Mouse (Mus musculus) kidney, postnatal 0 days (tissue): ENCODE results near the gene Cd69. TPM values are rescaled to one million over a fixed set of nuclear protein-coding genes. Genes with fewer than 3 reads are reported as not detected.

ENCODE experiments used
- ATAC-seq: fragments of 200-750 bp; cut with Nextera tagmentation; replicated peaks from 2 replicates; pipeline ENCODE4 v1.8.0; 2017; ENCODE audit warnings: low read depth, moderate number of reproducible peaks, moderate TSS enrichment, moderate library complexity; ENCODE audit not compliant: low FRiP score
- DNase-seq: peaks from one replicate; pipeline ENCODE4 v3.0.0-alpha.2; 2016; ENCODE audit warnings: low spot score
- H3K27ac ChIP-seq: fragments of 300-500 bp; sonication (generic); 2 replicates; pipeline ENCODE4 v1.5.1; 2014; ENCODE audit warnings: mild to moderate bottlenecking
- H3K27me3 ChIP-seq: fragments of 300-500 bp; sonication (generic); 2 replicates; pipeline ENCODE4 v1.6.1; 2014; ENCODE audit warnings: low read length, mixed read lengths; ENCODE audit not compliant: insufficient read depth
- H3K36me3 ChIP-seq: fragments of 300-500 bp; sonication (generic); 2 replicates; pipeline ENCODE4 v1.6.1; 2014; ENCODE audit warnings: low read length, mixed read lengths; ENCODE audit not compliant: insufficient read depth
- H3K4me1 ChIP-seq: fragments of 300-500 bp; sonication (generic); replicated peaks from 2 replicates; pipeline ENCODE4 v1.6.1; 2014; ENCODE audit warnings: antibody characterized with exemption, low read length, mixed read lengths; ENCODE audit not compliant: insufficient read depth
- H3K4me2 ChIP-seq: fragments of 300-500 bp; sonication (generic); 2 replicates; pipeline ENCODE4 v1.6.1; 2014; ENCODE audit warnings: mild to moderate bottlenecking, low read length, moderate library complexity, mixed read lengths
- H3K4me3 ChIP-seq: fragments of 300-500 bp; sonication (generic); replicated peaks from 2 replicates; pipeline ENCODE4 v1.5.1; 2014; ENCODE audit warnings: low read depth, low read length
- H3K9ac ChIP-seq: fragments of 300-500 bp; sonication (generic); 2 replicates; pipeline ENCODE4 v1.6.1; 2014; ENCODE audit warnings: low read depth, low read length
- H3K9me3 ChIP-seq: fragments of 300-500 bp; sonication (generic); replicated peaks from 2 replicates; pipeline ENCODE4 v1.6.1; 2016; ENCODE audit warnings: low read length, inconsistent platforms, mixed read lengths
- CTCF ChIP-seq: IDR thresholded peaks from 2 replicates; pipeline ENCODE4 v1.5.1; 2016; ENCODE audit warnings: antibody characterized with exemption, low read depth, mild to moderate bottlenecking, moderate library complexity
- WGBS: fragments of 180-500 bp; shearing (Covaris S2); extraction: QIAGEN DNeasy Blood & Tissue Kit; methylation state at CpG from one replicate; pipeline ENCODE4 v1.1.7; 2014; 5-methylcytosine and 5-hydroxymethylcytosine counted together
- polyA plus RNA-seq: library from polyadenylated mRNA; unstranded; fragments of >200 nt; fragmentation: Nextera tagmentation; extraction: Ambion mirVana; gene quantifications from 2 replicates; pipeline ENCODE4 v1.2.1, GENCODE M21; 2015

Cd69 gene
- polyA plus RNA-seq, 1 experiment from 2014 or later, result not detected

GRCm38 (mm10) chr6:129229774-129230578 lies 45.3 kb downstream of the Cd69 start:
- 42% methylated on average over 3 of the region's 3 CpGs for WGBS
- peak; percentile 72 for ATAC-seq
- Histone ChIP-seq H3K9ac (no peak overlapping the region), H3K27ac (peak overlapping the region; percentile 93), H3K9me3 (no peaks in the 10 kb centered on the region), H3K4me1 (0 out of 2 replicates have a peak, but pooled peaks cover 3% of the 10 kb centered on the region), H3K27me3 (no peaks in the 10 kb centered on the region), H3K4me2 (no peak overlapping the region), H3K4me3 (no peak overlapping the region), H3K36me3 (no peaks in the 10 kb centered on the region)
- DNase-seq, result peak; percentile 93
- TF ChIP-seq CTCF, result no peak

- Histone ChIP-seq H3K4me1 (0 out of 2 replicates have a peak, but pooled peaks cover 3% of the 10 kb centered on the region), H3K4me2 (no peak overlapping the region), H3K27ac (peak overlapping the region; percentile 93), H3K4me3 (no peak overlapping the region), H3K36me3 (no peaks in the 10 kb centered on the region), H3K27me3 (no peaks in the 10 kb centered on the region), H3K9me3 (no peaks in the 10 kb centered on the region), H3K9ac (no peak overlapping the region)
- DNase-seq, result no peak
- WGBS, result 38% methylated on average over 3 of the region's 3 CpGs
- no peak for TF ChIP-seq CTCF
- no peak for ATAC-seq
Measured at GRCm38 (mm10) chr6:129228935-129229773, 46.1 kb downstream of the Cd69 start.

- no peak overlapping the region for H3K9ac ChIP-seq
- no peaks in the 10 kb centered on the region for H3K36me3 ChIP-seq
- no peak overlapping the region for H3K27ac ChIP-seq
- no peaks in the 10 kb centered on the region for H3K9me3 ChIP-seq
- ATAC-seq (no peak), DNase-seq (no peak)
- no peak overlapping the region for H3K4me2 ChIP-seq
- no peaks in the 10 kb centered on the region for H3K27me3 ChIP-seq
- 0 out of 2 replicates have a peak, but pooled peaks cover 3% of the 10 kb centered on the region for H3K4me1 ChIP-seq
- TF ChIP-seq CTCF, result no peak
- H3K4me3 ChIP-seq, result no peak overlapping the region
- 84% methylated on average over 2 of the region's 2 CpGs for WGBS
Measured at GRCm38 (mm10) chr6:129225078-129225477, 50.2 kb downstream of the Cd69 start.

- WGBS, result 73% methylated on average over 1 of the region's 1 CpGs
- H3K36me3 ChIP-seq, result no peaks in the 10 kb centered on the region
- no peak for ATAC-seq
- no peak overlapping the region for H3K4me2 ChIP-seq
- no peak overlapping the region for H3K4me3 ChIP-seq
- no peak for TF ChIP-seq CTCF
- 0 out of 2 replicates have a peak, but pooled peaks cover 3% of the 10 kb centered on the region for H3K4me1 ChIP-seq
- H3K27ac ChIP-seq, result no peak overlapping the region
- H3K9me3 ChIP-seq, result no peaks in the 10 kb centered on the region
- no peak overlapping the region for H3K9ac ChIP-seq
- no peaks in the 10 kb centered on the region for H3K27me3 ChIP-seq
- DNase-seq, result no peak
Measured at GRCm38 (mm10) chr6:129224090-129224489, 51.1 kb downstream of the Cd69 start.

- Histone ChIP-seq H3K27me3 (no peaks in the 10 kb centered on the region), H3K4me1 (0 out of 2 replicates have a peak, but pooled peaks cover 3% of the 10 kb centered on the region), H3K27ac (no peak overlapping the region), H3K4me3 (no peak overlapping the region), H3K36me3 (no peaks in the 10 kb centered on the region), H3K9me3 (no peaks in the 10 kb centered on the region), H3K9ac (no peak overlapping the region), H3K4me2 (no peak overlapping the region)
- DNase-seq (no peak), ATAC-seq (no peak)
- WGBS, result 71% methylated on average over 2 of the region's 2 CpGs
- no peak for TF ChIP-seq CTCF
Measured at GRCm38 (mm10) chr6:129223611-129224010, 51.6 kb downstream of the Cd69 start.

GRCm38 (mm10) chr6:129222188-129222800 lies 52.9 kb downstream of the Cd69 start:
- no peak overlapping the region for H3K4me3 ChIP-seq
- ATAC-seq (no peak), DNase-seq (peak; percentile 57)
- 59% methylated on average over 3 of the region's 3 CpGs for WGBS
- no peak overlapping the region for H3K4me2 ChIP-seq
- 0 out of 2 replicates have a peak overlapping the region, but pooled peaks have one; percentile 31 for H3K27ac ChIP-seq
- no peaks in the 10 kb centered on the region for H3K27me3 ChIP-seq
- no peaks in the 10 kb centered on the region for H3K9me3 ChIP-seq
- TF ChIP-seq CTCF, result no peak
- H3K4me1 ChIP-seq, result 0 out of 2 replicates have a peak, but pooled peaks cover 3% of the 10 kb centered on the region
- H3K9ac ChIP-seq, result no peak overlapping the region
- no peaks in the 10 kb centered on the region for H3K36me3 ChIP-seq
